Mouse (Mus musculus) ES-E14 (cell line): ENCODE results near the gene Ndufc1. TPM values are rescaled to one million over a fixed set of nuclear protein-coding genes. Genes with fewer than 3 reads are reported as not detected.

Source experiments
- DNase-seq: peaks from one replicate; pipeline ENCODE4 v3.0.0-alpha.2; 2013; ENCODE audit warnings: low read depth, low spot score
- H3K27ac ChIP-seq: 2 replicates; pipeline ENCODE4 v1.5.1; 2012; ENCODE audit warnings: low read depth, mild to moderate bottlenecking, low read length, moderate library complexity, mixed read lengths; ENCODE audit not compliant: poor library complexity, insufficient read depth, severe bottlenecking
- H3K36me3 ChIP-seq: 2 replicates; pipeline ENCODE4 v1.6.1; 2012; ENCODE audit warnings: mild to moderate bottlenecking, low read length, moderate library complexity, mixed read lengths; ENCODE audit not compliant: control insufficient read depth, poor library complexity, insufficient read depth, severe bottlenecking
- H3K4me1 ChIP-seq, 2 experiments: fragments of 150-350 bp in 1 of 2; sonication (generic) in 1 of 2; 2 replicates each; pipeline ENCODE4 v1.6.1; 2012; ENCODE audit warnings: low read length in 2 of 2, mild to moderate bottlenecking in 1 of 2, mixed read lengths in 1 of 2; ENCODE audit not compliant: control insufficient read depth in 2 of 2, insufficient read depth in 2 of 2, poor library complexity in 1 of 2
- H3K4me3 ChIP-seq, 2 experiments: fragments of 150-350 bp in 1 of 2; sonication (generic) in 1 of 2; 2 replicates each; pipeline ENCODE4 v1.5.1; 2012; ENCODE audit warnings: low read length in 2 of 2, low read depth in 1 of 2, mild to moderate bottlenecking in 1 of 2, mixed read lengths in 1 of 2; ENCODE audit not compliant: insufficient read depth in 1 of 2, poor library complexity in 1 of 2, severe bottlenecking in 1 of 2
- H3K9ac ChIP-seq: 2 replicates; pipeline ENCODE4 v1.6.1; 2012; ENCODE audit warnings: low read depth, mild to moderate bottlenecking, low read length, mixed read lengths; ENCODE audit not compliant: poor library complexity, insufficient read depth, severe bottlenecking
- H3K9me3 ChIP-seq: fragments of 150-350 bp; sonication (generic); 2 replicates; pipeline ENCODE4 v1.6.1; 2012; ENCODE audit warnings: low read depth, mild to moderate bottlenecking, low read length; ENCODE audit not compliant: control insufficient read depth, insufficient read depth
- CHD2 ChIP-seq: IDR thresholded peaks from 2 replicates; pipeline ENCODE4 v1.6.1; 2014; ENCODE audit warnings: mild to moderate bottlenecking, low read depth, low read length, inconsistent platforms
- HCFC1 ChIP-seq: IDR thresholded peaks from 2 replicates; pipeline ENCODE4 v1.6.1; 2012; ENCODE audit warnings: low read length, inconsistent platforms, borderline replicate concordance; ENCODE audit not compliant: insufficient read depth
- MAFK ChIP-seq: IDR thresholded peaks from 2 replicates; pipeline ENCODE4 v1.6.1; 2014; ENCODE audit warnings: mild to moderate bottlenecking, low read depth, low read length, inconsistent platforms; ENCODE audit not compliant: insufficient read depth
- ZC3H11A ChIP-seq: IDR thresholded peaks from 2 replicates; pipeline ENCODE4 v1.6.1; 2012; ENCODE audit warnings: low read depth, mild to moderate bottlenecking, inconsistent platforms, low read length, borderline replicate concordance
- ZNF384 ChIP-seq: IDR thresholded peaks from 2 replicates; pipeline ENCODE4 v1.6.1; 2012; ENCODE audit warnings: low read depth, low read length, inconsistent platforms
- in situ Hi-C, 2 experiments: fragments of 600-800 bp; cut with MboI; formaldehyde crosslinking; loops; one replicate each; pipeline ENCODE4 v1.15.1; 2025; ENCODE audit warnings: low sequenced_read_pairs in 2 of 2, inconsistent platforms in 1 of 2; ENCODE audit not compliant: unreplicated experiment in 2 of 2
- total RNA-seq: library from RNA; depleted of rRNA; stranded (reverse); fragments of 300-350 nt; gene quantifications from 2 replicates; pipeline ENCODE4 v1.2.3, GENCODE M21; 2012

The Ndufc1 gene
- total RNA-seq, 1 experiment, result 231 TPM

GRCm38 (mm10) chr3:51397700-51398299, 11.0 kb downstream of the Ndufc1 start:
- in situ Hi-C loops, result no loop called here
- TF ChIP-seq HCFC1, result no peak
- TF ChIP-seq ZNF384, result no peak
- TF ChIP-seq CHD2, result no peak
- no peak for TF ChIP-seq MAFK
- TF ChIP-seq ZC3H11A, result no peak
- Histone ChIP-seq H3K36me3 (peaks cover 3% of the 10 kb centered on the region; the same call in 1 of the 2 replicates), H3K27ac (no peak overlapping the region), H3K9me3 (no peaks in the 10 kb centered on the region), H3K4me3 (no peak overlapping the region), H3K9ac (no peak overlapping the region), H3K4me1 (peaks cover 6 to 16% of the 10 kb centered on the region in 2 experiments; a peak in 3 of 4 replicates)
- DNase-seq, result no peak

DNA sequence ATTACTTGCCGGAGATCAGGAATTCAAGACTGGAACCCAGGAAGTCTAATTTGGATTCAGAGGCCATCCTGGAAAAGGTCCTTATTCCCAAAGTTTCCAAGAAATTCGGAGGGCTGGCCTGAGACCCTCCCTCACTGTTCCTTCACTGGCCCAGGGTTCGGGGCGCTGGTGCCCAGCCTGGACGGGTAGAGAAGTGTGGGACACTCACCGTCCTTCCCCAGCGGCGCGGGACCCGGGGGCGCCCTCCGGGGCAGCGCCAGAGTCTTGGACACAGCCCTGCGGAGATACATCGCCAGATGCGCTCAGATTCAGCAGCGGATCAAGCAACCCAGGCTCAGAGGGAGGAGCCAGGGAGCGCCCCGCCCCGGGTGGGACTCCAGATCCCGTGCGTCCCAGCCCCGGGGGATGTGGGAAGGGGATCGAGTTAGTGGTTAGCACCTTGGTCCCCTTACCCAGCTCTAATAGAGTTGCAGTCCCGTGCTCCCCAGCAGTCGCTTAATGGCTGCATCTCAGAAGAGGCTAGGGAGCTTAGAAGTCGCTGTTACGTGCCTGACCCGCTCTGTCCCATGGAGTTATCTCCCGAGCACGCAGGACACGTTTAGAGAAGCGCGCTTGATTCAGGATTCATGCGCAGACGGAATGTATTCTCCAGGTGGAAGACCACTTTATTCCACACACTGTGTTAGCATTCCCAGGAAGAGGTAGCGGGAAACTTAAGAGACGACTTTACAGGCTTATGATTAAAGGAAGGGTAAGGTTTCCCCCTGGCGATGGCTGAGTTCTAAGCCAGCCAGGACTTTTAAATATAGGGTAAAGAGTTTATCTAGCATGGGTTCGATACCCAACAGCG, 12.3 kb downstream of the Ndufc1 start, which contains the start of gene Mgarp:
Gene Mgarp (minus strand): TSS at position 520 of the 850 bp plus-strand sequence.
- H3K36me3 ChIP-seq, result no peaks in the 10 kb centered on the region
- in situ Hi-C loops, result no loop called here
- TF ChIP-seq CHD2 (no peak), ZNF384 (no peak), HCFC1 (no peak), ZC3H11A (no peak), MAFK (no peak)
- H3K27ac ChIP-seq, result no peak within 1 kb of the TSS
- no peaks in the 10 kb centered on the region for H3K9me3 ChIP-seq
- peak; percentile 87 for DNase-seq
- peak within 1 kb of the TSS; percentile 78 for H3K9ac ChIP-seq
- peaks cover 6 to 16% of the 10 kb centered on the region in 2 experiments; a peak in 3 of 4 replicates for H3K4me1 ChIP-seq
- H3K4me3 ChIP-seq, result peak within 1 kb of the TSS; percentile 70 to 79

DNA sequence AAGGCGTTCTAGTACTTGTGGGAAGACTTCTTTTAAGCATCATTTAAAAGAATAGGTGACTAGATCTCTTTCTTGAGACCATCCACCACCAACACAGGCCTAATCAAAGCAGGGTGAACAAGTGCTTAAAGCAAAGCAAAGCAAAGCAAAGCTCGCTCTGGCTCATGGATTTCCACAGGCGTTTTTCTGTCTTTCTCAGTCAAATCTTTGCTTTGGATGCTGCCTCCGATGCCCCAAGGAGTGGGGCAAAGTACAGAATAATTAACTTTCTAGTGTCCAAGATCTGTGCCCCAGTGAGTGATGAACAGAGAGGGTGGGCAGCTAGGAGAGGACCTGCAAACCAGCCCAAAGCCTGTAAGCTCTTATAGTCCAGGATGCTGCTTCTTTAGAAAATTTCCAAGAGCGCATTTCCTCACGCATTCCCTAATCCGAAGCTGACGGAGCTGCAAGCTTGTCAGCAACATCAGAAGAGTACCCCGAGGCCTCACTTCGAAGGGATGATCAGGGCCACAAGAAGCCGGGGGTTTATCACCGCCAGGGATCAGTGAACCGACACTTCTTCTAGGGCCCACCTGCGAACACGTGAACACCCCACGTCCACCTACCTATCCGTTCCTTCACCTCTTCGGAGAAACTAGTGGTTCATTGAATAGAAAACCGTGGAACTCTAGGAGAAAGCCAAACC, 13.2 kb downstream of the Ndufc1 start:
- H3K9me3 ChIP-seq, result no peaks in the 10 kb centered on the region
- H3K9ac ChIP-seq, result peak overlapping the region; percentile 26; the same call in 1 of the 2 replicates
- H3K4me1 ChIP-seq, result peaks cover 6 to 15% of the 10 kb centered on the region in 2 experiments; a peak in 3 of 4 replicates
- no peaks in the 10 kb centered on the region for H3K36me3 ChIP-seq
- TF ChIP-seq ZNF384 (no peak), ZC3H11A (no peak)
- no peak for DNase-seq
- H3K4me3 ChIP-seq, result peak overlapping the region; percentile 70 to 79
- no peak overlapping the region for H3K27ac ChIP-seq
- in situ Hi-C loops, result no loop called here

DNA sequence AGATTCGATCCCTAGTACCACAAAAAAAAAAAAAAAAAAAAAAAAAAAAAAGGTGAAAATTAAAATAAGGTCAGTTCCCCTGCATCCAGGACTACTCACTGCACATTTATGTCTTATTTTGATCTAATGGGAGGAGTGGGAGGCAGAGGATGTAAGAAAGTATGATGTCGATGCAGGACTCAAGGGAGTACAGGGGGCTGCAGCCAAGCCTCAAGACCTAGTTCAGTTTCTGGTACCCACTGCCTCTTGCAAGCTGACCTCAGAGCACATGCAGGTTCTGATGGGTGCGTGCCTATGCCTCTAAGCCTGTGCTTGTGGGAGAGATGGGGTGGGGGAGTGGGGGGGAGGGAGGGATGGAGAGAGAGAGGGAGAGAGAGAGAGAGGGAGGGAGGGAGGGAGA, 13.9 kb downstream of the Ndufc1 start:
- Histone ChIP-seq H3K9ac (no peak overlapping the region), H3K9me3 (no peaks in the 10 kb centered on the region), H3K4me1 (peaks cover 6 to 14% of the 10 kb centered on the region in 2 experiments; a peak in 3 of 4 replicates), H3K36me3 (no peaks in the 10 kb centered on the region), H3K4me3 (no peak overlapping the region), H3K27ac (no peak overlapping the region)
- TF ChIP-seq MAFK (no peak), ZNF384 (no peak), ZC3H11A (no peak), HCFC1 (no peak), CHD2 (no peak)
- in situ Hi-C loops, result no loop called here
- no peak for DNase-seq
